Mouse (Mus musculus) adrenal gland, postnatal 25 days (tissue): ENCODE measurements at regions not wholly inside any gene's neighbourhood (a gene's known extent, or its start where the extent isn't known, plus 50 kb on each side); places are given as distances from the start of the nearest gene placed in this dataset.
A peak's percentile ranks its signal among the peaks of the same experiment; 100 is the strongest.

ENCODE experiments used
- DNase-seq: peaks from one replicate; pipeline ENCODE4 v3.0.0; 2021; ENCODE audit warnings: mixed read lengths

DNA sequence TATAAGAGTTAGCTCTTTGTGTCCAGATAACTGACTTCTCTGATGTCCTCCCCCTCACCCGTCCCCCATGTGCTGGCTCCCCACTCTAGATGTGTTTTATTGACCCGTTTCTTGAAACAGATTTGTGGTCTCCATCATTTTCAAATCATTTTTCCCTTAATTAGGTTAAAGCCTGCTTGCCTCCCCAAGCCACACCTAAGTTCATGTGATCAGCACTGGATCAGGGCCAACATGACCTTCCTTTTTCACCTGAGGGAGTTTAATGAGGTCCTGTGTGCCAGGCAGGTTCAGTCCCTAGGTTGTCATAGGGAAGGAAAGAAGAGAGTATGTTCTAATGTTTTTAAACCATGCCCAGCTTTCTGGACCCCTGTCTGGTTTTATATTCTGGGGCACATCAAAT is 390.9 kb upstream of the Slc35b3 start:
- no peak for DNase-seq

DNA sequence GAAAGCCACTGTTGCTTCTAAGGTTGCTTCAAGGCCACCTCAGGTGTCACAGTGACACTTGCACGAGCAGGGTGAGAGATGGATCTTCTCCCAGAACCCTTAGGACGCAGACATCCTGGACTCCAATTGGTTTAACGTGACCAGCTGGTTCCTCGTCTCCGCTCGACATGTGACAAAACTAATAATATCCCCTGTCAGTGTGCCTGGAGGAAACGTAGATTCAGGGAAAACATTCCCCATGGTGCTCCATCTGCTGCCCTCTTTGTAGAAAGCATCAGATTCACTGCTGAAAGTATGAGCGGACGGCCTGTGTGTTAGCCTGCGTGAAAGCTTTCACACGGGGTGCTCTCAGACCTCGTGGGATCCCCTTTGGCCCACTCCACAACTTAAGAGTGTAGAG is 390.0 kb upstream of the Slc35b3 start:
- peak; percentile 1 for DNase-seq

DNA sequence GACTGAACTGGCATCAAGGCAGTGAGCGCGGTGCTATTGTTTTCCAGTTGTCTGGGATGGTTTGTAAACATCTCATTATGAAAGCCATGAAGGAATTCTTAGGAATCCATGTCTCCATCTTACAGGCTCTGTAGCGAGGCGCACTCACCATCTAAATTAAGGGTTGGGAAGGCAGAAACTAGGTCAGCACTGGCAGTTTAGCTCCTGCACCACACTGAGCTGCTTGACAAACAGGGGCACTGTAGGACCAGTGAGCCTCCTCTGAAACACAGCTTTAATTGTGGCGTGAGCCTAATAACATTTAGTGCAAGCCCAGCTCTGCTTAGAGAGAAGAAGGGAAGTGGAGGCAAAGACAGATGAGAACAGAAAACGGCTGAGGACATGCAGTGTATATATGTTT is 387.1 kb upstream of the Slc35b3 start:
- no peak for DNase-seq

DNA sequence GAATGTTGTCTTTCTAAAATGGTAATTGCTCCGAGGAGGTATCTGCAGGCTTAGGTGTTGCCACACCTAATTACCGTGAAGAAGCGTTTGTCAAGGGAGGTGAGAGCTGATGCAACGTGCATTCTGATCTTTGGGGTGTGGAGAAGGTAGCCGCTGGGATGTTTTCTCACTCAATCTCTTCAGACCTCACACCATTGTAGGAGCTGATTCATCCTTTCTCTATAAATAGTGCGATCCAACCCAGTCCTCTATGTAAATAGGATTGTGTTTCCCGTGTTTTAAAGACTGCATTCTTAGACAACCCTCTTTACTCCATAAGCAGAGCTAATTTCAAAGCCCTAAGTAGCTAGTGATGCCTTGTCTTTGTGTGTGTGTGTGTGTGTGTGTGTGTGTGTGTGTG is 374.2 kb upstream of the Slc35b3 start:
- no peak for DNase-seq

DNA sequence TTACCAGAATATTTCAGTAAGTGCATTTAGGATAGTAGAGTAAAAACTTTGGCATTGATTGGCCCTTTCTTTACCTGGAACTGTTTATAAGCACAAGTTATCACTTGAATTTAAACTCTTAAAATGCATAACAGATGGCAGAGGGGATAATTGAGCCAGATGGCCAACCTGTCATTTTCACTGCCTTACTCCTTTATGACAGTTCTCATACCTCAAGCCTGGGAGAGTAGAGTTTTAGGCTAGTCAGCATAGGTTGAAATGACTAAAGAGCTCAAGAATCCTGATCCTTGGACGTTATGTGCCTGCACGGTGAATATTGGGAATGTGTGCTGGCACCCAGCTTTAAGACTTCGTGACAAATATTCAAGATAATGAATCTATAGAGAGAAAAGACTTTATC is 369.1 kb upstream of the Slc35b3 start:
- DNase-seq: no peak

DNA sequence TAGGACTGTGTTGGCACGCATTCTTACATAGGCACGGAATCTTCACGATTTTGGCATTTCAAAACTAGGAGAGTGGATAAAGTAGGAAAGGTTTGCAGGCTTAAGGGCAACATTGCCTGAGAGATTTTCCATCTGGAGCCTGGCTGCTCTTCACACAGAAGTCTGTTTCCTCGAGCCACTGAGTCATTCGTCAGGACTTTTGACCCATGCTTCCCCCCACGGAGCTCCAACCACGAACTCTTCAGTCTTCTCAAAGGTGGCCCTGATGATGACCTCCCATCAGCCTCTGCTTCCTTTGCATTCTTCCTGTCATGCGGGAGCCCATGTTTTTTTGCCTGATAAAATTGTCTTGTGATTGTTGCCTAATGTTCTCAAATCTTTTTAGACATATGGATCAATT is 365.5 kb upstream of the Slc35b3 start:
- DNase-seq: no peak

DNA sequence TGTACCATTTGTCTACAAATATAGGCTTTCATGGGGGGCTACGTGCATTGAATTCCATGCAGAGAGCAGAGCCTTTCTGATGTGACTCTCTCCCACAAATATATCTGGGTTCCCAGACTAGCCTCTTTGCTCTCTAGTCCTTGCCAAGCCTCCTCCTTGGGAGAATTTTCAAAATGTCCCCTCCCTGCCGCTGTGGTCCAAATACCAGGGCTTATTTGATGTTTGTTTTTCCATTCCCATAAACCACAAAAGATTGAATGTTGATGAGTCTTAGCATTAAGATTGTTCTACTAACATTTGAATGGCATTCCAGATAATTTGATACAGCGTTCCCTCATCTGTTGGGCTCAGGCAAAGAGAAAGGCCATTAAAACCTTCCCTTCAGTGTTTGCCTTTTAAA is 360.4 kb upstream of the Slc35b3 start:
- DNase-seq: no peak

DNA sequence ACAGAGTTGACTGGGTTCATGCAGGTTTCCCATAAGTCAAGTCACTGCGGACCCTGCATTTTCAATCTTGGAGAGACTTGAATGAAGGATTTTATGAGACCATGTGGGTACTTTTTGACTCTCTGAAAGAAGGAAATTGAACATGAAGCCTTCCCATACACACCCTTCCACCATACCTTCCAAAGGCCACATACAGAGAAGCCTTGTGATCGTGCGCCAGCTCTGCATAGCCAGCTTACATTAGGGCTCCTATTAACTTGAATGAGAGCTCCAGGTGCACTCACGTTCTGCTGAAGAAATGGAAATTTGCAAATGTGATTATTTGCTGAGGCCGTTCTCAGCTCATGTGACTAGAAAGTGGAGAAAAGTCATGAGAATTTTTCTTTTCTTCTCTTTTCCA is 349.1 kb upstream of the Slc35b3 start:
- DNase-seq: no peak

DNA sequence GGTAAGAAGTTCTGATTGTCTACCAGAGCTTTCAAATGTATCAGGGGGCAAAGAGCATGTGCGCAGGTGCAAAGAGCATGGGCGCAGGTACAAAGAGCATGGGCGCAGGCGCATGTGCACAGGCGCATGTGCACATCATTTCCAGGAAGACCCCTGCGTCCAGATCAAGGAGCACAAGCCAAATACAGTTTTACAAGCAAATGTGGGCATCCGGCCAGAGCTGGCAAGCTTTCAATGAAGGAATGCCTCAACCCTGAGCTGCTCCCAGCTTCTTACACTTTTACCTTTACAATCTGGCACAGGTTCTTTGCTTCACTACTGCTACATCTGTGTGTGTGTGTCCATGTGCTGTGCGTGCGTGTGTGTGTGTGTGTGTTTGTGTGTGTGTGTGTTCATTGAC is 347.2 kb upstream of the Slc35b3 start:
- DNase-seq: peak; percentile 2

DNA sequence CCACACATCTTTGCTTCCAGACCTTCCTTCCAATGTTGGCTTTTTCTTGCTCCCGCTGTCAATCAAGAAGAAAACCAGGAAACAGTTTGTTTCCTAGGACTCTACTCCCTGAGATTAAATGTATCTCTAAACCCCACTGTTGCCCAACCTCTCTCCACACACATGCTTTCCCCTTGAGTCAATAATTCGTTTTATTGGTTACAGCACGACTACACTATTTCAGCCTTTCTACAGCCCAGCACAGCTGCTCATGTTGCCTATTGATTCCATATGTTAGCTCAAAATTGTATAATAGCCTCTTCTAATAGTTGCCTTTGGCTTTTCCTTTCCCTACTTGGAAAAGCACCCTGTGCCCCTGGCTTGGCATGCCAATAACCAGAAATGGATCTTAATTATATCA is 346.2 kb upstream of the Slc35b3 start:
- DNase-seq: no peak

DNA sequence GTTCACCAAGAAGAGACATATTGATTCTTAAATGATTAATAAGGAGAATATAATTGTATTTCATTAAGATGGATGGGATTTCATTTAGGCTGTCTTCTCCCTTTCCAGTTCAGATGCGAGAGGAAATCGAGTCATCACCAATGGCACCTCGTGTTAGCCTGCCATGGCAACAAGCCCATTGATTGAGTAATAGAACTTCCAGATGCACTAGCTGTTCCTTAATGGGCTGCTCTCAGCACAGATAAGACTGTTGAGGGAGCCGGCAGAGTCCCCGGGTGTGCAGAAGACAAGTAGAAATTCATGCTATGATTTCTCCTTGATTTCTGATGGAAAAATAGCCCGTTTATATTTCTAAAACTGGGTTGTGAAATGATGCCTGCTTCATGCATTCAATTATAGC is 336.5 kb upstream of the Slc35b3 start:
- no peak for DNase-seq

DNA sequence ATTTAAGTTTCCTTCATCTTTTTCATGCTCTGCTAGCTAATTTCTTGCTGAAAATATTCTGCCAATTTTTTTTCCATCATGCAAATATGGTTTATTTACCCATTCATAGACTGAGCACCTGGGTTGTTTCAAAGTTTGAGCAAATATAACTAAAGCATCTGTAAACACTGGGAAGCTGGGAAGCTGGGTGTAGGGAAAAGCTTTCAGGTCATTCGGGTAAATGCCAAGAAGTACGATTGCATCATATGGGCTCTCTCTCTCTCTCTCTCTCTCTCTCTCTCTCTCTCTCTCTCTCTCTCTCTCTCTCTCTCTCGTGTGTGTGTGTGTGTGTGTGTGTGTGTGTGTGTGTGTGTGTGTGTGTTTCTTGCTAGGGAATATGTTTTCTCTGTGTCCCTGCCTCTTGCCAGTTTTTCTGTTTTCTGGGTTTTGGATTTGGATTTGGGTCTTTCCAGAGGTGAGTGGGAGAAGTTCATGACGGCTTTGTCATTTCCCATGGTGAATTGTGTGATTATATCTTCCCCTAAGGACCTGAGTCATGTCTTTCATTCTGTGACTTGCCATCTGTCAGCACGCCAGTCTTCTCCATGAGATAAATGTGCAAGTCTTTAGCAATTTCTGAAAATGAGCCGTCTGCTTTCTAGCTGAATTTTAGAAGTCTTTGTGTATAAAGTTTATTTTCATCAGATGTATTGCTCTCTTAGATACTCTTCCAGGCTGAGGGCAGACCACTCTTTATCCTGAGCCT is 329.7 kb upstream of the Slc35b3 start:
- DNase-seq: no peak

DNA sequence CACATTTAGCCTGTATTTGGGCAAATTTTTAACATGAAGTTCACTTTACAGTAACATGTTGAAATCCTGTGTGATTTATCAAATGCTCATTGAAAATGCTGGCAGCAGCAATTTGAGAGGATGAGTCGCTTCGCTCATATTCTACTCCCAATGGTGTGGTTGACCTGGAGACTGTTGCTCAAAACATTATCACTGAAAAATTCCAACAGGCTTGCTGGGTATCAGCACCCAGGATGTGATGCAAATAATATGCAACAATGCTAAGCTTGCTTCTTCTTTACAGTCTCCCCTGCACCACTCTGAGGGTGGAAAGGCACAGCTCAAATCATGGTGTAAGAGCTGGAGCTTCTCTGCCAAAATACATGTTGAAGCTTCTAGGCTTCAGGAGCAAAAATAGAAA is 321.6 kb upstream of the Slc35b3 start:
- DNase-seq: no peak

DNA sequence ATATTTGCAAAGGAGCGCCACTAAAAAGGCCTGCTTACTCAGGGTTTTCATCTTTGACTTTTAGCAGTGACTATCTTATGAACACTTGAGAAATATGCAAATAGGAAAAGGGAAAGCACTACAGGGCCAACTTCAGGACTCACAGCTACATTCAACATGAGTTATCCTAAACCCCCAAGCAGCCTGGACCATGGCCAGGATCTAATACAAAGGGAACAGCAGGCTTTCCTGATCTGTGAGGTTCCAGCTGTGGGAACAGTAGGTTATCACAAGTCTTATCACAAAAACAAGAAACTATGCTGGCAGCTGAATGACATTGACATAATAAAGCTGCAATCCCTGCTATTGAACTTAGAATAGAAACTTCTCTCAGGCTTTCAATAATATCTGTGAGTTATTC is 317.4 kb upstream of the Slc35b3 start:
- DNase-seq: no peak

DNA sequence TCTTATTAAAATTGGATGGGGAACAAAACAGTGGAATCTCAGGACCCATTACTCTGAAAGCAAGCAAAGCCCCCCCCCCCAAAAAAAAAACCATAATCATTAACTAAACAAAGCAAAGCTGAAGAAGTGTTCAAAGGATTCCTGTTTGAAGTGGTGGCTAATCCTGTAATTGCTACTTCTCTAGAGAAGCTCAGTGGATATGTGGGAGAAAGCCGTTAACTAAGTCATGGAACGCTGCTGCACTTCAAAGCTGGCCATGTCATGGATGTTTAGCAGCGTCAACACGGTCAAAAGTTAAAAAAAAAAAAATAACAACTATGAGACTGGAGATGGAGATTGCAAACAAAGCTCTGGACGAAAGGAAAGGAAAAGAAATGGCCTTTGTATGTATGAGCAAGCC is 305.3 kb upstream of the Slc35b3 start:
- DNase-seq: no peak

DNA sequence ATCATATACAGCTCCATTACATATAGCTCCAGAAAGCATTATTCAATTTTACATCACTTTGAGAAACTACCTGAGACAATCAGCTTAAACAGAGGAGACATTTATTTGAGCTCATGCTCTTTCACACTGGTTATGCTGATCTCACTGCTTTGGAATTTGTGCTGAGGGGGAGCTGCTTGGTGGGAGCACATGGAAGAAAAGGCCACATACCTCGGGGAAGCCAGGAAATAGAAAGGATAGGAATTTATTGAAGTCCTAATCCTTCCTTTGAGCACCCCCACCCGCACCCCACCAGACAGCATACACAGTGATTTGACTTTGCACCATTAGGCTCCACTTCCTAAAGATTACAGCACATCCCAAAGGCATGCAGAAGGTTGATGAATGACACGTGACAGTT is 296.0 kb upstream of the Slc35b3 start:
- no peak for DNase-seq

DNA sequence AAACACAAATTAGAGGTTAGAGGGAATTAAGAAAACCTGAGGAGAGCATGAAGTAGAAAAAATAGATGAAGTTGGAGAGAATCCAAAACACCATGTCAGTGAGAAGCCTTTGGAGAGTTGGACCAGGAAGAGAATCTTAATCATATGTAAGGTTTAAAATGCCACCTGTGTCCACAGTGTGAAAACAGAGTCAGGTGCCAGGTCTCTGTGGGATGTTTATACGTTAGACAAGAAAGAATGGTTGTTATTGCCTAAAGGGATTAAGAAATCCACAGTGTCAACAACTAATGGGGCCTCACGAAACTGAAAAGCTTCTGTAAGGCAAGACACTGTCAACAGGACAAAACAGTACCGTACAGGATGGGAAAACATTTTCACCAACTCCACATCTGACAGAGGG is 294.7 kb upstream of the Slc35b3 start:
- DNase-seq: no peak

DNA sequence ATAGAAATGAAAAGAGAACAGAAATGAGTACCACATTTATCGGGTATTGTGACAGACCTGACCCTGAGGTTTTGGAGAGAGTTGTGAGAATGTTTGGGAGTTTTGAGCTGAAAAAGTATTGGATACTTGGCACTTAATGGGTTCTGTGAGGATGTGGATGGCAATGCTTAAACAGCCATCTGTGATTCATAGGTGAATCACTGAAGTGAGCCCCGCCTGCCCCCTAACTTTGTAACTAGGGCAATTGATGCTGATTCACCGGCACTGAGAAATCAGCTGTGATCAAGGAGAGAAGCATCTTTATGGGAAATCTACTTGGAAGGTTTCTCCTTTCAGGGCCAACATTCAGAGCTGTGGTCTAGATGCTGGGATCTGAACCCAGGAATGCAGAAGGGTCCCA is 291.9 kb upstream of the Slc35b3 start:
- peak; percentile 7 for DNase-seq

DNA sequence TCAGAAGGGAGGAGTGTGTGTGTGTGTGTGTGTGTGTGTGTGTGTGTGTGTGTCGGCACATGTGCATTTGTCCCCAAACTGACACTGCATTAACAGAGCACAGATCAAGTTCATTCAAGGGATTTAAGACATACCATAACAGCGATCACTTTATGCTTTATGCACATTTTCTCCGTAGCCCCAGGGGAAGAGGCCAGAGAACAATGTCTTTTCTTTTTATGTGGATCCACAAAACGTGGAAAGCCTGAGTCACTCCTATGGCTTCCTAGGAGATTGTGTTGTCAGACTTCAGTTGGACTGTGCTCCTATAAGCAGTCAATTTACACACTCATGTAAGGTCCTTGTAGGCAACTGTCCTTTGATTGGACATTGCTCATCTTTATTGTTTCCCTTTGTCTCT is 289.4 kb upstream of the Slc35b3 start:
- DNase-seq: no peak

DNA sequence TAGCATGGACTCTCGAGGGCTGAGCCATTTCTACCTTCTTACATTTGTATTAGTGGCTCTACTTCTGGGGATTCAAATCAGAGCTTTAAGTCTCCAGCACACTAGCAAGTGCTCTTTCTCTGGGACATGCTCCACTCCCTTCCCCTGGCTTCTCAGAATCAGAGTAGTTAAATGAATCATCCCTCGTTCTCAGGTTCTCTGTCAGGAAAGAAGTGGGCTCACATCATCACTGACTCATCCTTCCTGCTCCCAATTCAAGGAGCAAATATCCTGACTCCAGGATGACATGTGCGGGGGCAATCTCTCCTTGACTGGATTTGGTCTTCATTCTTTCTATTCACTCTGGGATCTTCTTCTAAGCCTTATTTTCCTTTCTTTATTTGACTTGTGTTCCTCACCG is 266.2 kb upstream of the Slc35b3 start:
- no peak for DNase-seq

DNA sequence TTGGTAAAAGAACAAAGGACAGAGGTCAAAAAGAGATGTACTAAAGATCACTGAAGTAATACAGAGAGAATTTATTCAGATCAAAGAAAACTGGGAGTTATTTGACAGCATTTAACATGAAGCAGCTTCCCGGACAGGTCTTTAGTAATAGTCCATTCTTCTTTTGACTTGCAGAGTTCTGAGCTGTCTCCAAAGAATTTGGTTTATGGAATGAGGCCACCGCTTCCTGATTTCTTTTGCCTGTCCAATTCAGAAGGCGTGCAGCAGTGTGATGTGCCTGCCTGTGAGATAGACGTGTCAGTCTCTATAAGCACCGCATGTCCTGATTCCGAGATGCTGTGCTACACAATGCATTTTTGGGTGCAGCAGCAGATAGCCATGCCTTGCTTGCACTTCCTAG is 265.0 kb upstream of the Slc35b3 start:
- DNase-seq: no peak

DNA sequence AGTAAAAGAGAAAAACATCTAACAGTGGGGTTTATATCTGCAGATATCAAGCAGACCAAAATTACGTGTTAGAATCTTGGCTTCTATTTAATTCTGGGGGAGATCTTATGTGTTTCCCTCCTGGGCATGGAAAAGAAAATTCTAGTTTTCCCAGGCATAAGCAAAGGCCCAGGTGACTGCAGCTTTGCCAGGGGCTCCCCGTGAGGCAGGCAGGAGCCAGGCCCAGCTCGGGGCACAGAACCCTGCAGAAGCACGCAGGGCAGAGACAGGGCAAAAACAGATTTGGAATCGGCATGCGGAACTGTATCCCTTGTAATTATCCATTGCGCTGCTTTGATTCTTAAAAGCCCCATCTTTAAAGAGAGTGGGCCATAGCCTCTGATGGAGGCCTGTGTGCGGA is 250.4 kb upstream of the Slc35b3 start:
- DNase-seq: no peak

DNA sequence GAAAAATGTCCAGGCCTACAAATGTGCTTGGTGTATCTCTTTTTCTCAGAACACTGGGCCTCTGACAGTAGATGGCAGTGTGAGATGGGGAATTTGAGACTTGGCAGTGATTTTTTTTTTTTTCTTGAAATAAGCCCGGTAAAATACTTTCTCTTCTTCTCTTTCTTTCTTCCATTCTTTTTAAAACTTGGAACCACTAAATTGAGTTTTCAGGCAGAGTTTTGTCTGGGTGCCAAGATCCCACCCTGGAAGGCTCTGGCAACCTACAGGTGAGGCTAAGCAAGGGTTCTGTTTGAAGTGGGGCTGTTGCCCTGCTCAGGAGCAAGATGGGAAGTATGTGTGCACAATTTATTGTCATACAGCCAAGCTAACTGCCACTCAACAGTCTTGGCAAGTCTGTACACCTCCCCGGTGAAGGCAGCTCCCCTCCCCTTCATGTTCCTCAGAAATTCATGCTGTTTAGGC is 223.1 kb upstream of the Slc35b3 start:
- no peak for DNase-seq

DNA sequence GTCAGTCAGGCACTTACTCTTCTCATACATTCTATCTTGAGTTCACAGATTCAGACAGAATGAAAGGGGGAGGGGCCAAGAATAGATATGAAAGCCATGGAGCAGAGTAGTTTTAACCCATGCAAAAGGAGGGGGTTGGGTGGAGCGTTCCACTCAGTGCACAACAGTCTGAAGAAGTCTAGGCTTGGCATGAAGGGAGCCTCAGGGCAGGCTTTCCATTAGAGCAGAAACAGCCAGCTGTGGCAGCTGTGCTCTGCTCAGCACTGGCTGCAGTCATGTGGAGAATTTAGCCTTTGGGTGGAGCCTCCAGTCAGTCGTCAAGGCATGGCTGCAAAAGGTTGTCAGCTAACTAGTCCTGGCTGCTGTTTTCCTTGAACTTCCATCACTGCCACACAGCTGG is 201.3 kb upstream of the Slc35b3 start:
- no peak for DNase-seq

DNA sequence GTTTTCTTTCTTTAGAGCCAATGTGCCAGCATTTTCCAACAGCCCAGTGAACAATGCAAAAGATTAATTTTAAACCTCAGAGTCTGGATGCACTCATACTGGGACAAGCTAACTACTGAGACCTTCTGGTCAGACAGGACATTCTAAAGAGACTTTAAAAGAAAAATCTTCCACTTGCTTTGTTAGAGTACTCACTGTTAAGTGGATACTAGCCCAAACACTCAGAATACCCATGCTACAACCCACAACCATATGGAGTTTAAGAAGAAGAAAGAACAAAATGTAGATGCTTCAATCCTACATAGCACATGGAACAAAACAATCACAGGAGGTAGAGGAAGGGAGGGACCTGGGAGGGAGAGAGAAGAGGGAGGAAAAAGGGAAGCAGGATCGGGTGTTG is 167.3 kb upstream of the Slc35b3 start:
- no peak for DNase-seq
